Mouse (Mus musculus) testis, adult 2 months (tissue): ENCODE measurements around the gene Smarca4.

Source experiments
- CTCF ChIP-seq: fragments of 200-500 bp; IDR thresholded peaks from 2 replicates; pipeline ENCODE4 v1.5.1; 2012; ENCODE audit warnings: low read depth, mild to moderate bottlenecking, inconsistent platforms, low read length, moderate library complexity; ENCODE audit not compliant: control insufficient read depth, insufficient read depth, insufficient replicate concordance
- POLR2A ChIP-seq: fragments of 200-500 bp; IDR thresholded peaks from 2 replicates; pipeline ENCODE4 v1.6.1; 2012; ENCODE audit warnings: low read depth, mild to moderate bottlenecking, inconsistent platforms, low read length, moderate library complexity; ENCODE audit not compliant: control insufficient read depth

DNA sequence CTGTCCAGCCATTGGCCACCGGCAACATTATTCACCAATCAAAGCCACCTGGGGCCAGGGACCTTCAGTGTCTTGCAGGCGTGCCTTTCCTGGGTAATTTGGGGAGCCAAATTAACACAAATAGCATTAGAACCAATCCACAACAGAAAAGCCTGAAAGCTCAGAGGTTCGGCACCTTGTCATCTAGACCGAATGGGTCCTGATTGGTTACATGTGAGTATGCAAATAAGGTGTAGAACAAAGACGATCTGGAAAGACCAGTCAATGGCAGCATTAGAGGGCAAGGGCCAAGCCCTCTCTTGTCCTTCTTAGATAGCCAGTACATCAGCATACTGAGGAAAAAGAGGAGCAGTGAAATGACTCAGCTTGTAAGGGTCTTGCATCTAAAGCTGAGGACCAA, 10.1 kb upstream of the Smarca4 start:
- TF ChIP-seq CTCF = no peak
- TF ChIP-seq POLR2A = no peak
